Mouse (Mus musculus): ENCODE data around the gene Trp53tg5. TPM values are rescaled to one million over a fixed set of nuclear protein-coding genes. Genes with fewer than 3 reads are reported as not detected.
A peak's percentile ranks its signal among the peaks of the same experiment; 100 is the strongest.

Gene Trp53tg5
- polyA plus RNA-seq (2014; fragmentation: Nextera tagmentation; extraction: Ambion mirVana), result not detected in 2 replicates

- Histone ChIP-seq H3K4me3 (ENCODE audit: low read depth, low read length) (no peak within 1 kb of the TSS), H3K9me3 (ENCODE audit: low read depth, low read length) (no peaks in the 10 kb centered on the region), H3K9ac (no peak within 1 kb of the TSS), H3K27ac (ENCODE audit: low read depth) (no peak within 1 kb of the TSS), H3K27me3 (ENCODE audit: insufficient read depth, low read length) (no peaks in the 10 kb centered on the region), H3K4me1 (ENCODE audit: insufficient read depth) (no peaks in the 10 kb centered on the region), H3K4me2 (no peak within 1 kb of the TSS), H3K36me3 (ENCODE audit: insufficient read depth) (0 out of 2 replicates have a peak, but pooled peaks cover 4% of the 10 kb centered on the region)
- TF ChIP-seq CTCF (IDR thresholded peaks at IDR 0.05; ENCODE audit: low read depth), result no peak
- DNase-seq, result no peak
- no peak for ATAC-seq (ENCODE audit: insufficient read depth)
- WGBS, result 81% methylated on average over 6 of the region's 6 CpGs
These were observed at the start of gene Trp53tg5 for GRCm38 (mm10) chr2:164473624-164474023. TSS of gene Trp53tg5 (minus strand) at chr2:164473724.

DNA sequence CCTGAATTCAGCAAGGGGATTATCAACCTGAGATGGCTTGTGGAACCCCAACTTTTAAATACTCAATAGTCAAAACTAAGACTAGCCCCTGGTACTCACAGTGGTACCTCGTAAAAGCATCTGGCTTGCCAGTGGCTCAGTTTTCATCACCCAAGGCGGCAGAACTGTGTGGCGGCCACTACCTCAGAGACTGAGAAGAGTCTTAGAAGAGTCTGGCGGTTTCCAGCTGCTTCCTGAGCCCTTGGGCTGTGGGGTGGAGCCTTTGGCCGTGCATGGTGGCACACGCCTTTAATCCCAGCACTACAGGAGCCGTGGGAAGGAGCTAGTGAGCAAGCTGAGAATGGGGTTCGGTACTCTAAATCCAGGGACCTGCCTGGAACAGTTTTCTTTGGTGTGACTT lies 48.8 kb upstream of the Trp53tg5 start:
- no peaks in the 10 kb centered on the region for H3K27me3 ChIP-seq (ENCODE audit: insufficient read depth, low read length)
- no peaks in the 10 kb centered on the region for H3K36me3 ChIP-seq (ENCODE audit: insufficient read depth)
- no peaks in the 10 kb centered on the region; the same call in 1 of the 2 replicates for H3K4me1 ChIP-seq (ENCODE audit: insufficient read depth)
- H3K9ac ChIP-seq, result no peak overlapping the region
- no peak overlapping the region for H3K4me2 ChIP-seq
- ATAC-seq (ENCODE audit: insufficient read depth), result no peak
- no peaks in the 10 kb centered on the region for H3K9me3 ChIP-seq (ENCODE audit: low read depth, low read length)
- no peak overlapping the region for H3K4me3 ChIP-seq (ENCODE audit: low read depth, low read length)
- WGBS, result 26% methylated on average over 8 of the region's 8 CpGs
- no peak overlapping the region; the same call in 1 of the 2 replicates for H3K27ac ChIP-seq (ENCODE audit: low read depth)
- DNase-seq, result no peak
- TF ChIP-seq CTCF (IDR thresholded peaks at IDR 0.05; ENCODE audit: low read depth), result no peak

GRCm38 (mm10) chr2:164521841-164522240 lies 48.3 kb upstream of the Trp53tg5 start:
- no peak for TF ChIP-seq CTCF (IDR thresholded peaks at IDR 0.05; ENCODE audit: low read depth)
- Histone ChIP-seq H3K4me1 (ENCODE audit: insufficient read depth) (no peaks in the 10 kb centered on the region; the same call in 1 of the 2 replicates), H3K4me2 (peak overlapping the region; percentile 15; the same call in 1 of the 2 replicates), H3K27ac (ENCODE audit: low read depth) (no peak overlapping the region), H3K36me3 (ENCODE audit: insufficient read depth) (no peaks in the 10 kb centered on the region), H3K4me3 (ENCODE audit: low read depth, low read length) (no peak overlapping the region), H3K27me3 (ENCODE audit: insufficient read depth, low read length) (no peaks in the 10 kb centered on the region), H3K9me3 (ENCODE audit: low read depth, low read length) (no peaks in the 10 kb centered on the region), H3K9ac (no peak overlapping the region)
- ATAC-seq (ENCODE audit: insufficient read depth) (no peak), DNase-seq (peak; percentile 52)
- WGBS, result 14% methylated on average over 11 of the region's 11 CpGs

DNA sequence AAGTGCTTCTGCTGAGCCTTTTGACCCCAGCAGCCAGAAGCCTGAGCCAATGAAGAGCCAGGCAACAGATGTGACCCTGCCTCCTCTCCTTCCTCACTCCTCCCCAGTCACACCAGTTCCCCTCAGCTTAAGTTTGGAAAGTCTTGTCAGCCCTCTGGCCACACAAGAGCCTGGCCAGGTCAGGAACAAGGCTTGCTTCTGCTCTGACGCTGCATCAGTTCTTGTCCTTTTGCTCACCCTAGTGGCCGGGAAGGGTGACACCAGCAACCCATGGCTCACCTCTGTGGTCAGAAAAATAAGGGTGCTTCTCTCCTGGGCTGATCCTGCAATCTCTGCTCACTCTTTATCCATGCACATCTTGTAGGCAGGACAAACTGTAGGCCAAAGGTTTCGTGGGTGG lies 47.3 kb upstream of the Trp53tg5 start:
- DNase-seq (peak; percentile 75), ATAC-seq (ENCODE audit: insufficient read depth) (peak; percentile 47; the same call in 1 of the 2 replicates)
- no peak overlapping the region for H3K4me3 ChIP-seq (ENCODE audit: low read depth, low read length)
- no peak overlapping the region for H3K27ac ChIP-seq (ENCODE audit: low read depth)
- no peaks in the 10 kb centered on the region for H3K27me3 ChIP-seq (ENCODE audit: insufficient read depth, low read length)
- no peak overlapping the region for H3K4me2 ChIP-seq
- TF ChIP-seq CTCF (IDR thresholded peaks at IDR 0.05; ENCODE audit: low read depth), result peak; percentile 87
- no peaks in the 10 kb centered on the region; the same call in 1 of the 2 replicates for H3K4me1 ChIP-seq (ENCODE audit: insufficient read depth)
- H3K36me3 ChIP-seq (ENCODE audit: insufficient read depth), result no peaks in the 10 kb centered on the region
- H3K9ac ChIP-seq, result no peak overlapping the region
- H3K9me3 ChIP-seq (ENCODE audit: low read depth, low read length), result no peaks in the 10 kb centered on the region
- WGBS, result 10% methylated on average over 3 of the region's 3 CpGs

- H3K27ac ChIP-seq (ENCODE audit: low read depth), result no peak overlapping the region
- H3K27me3 ChIP-seq (ENCODE audit: insufficient read depth, low read length), result no peaks in the 10 kb centered on the region
- no peak for TF ChIP-seq CTCF (IDR thresholded peaks at IDR 0.05; ENCODE audit: low read depth)
- 71% methylated on average over 6 of the region's 6 CpGs for WGBS
- no peaks in the 10 kb centered on the region for H3K36me3 ChIP-seq (ENCODE audit: insufficient read depth)
- H3K9ac ChIP-seq, result no peak overlapping the region
- H3K4me2 ChIP-seq, result no peak overlapping the region
- H3K4me3 ChIP-seq (ENCODE audit: low read depth, low read length), result no peak overlapping the region
- DNase-seq (no peak), ATAC-seq (ENCODE audit: insufficient read depth) (no peak)
- H3K4me1 ChIP-seq (ENCODE audit: insufficient read depth), result no peaks in the 10 kb centered on the region; the same call in 1 of the 2 replicates
- no peaks in the 10 kb centered on the region for H3K9me3 ChIP-seq (ENCODE audit: low read depth, low read length)
These were observed 45.6 kb upstream of the Trp53tg5 start for GRCm38 (mm10) chr2:164519171-164519526.

GRCm38 (mm10) chr2:164518266-164519170 lies 45.0 kb upstream of the Trp53tg5 start:
- H3K27me3 ChIP-seq (ENCODE audit: insufficient read depth, low read length), result no peaks in the 10 kb centered on the region
- no peaks in the 10 kb centered on the region for H3K9me3 ChIP-seq (ENCODE audit: low read depth, low read length)
- no peak overlapping the region for H3K4me2 ChIP-seq
- WGBS, result 40% methylated on average over 11 of the region's 11 CpGs
- no peaks in the 10 kb centered on the region; the same call in 1 of the 2 replicates for H3K4me1 ChIP-seq (ENCODE audit: insufficient read depth)
- H3K9ac ChIP-seq, result no peak overlapping the region
- ATAC-seq (ENCODE audit: insufficient read depth) (no peak), DNase-seq (peak; percentile 38)
- no peaks in the 10 kb centered on the region for H3K36me3 ChIP-seq (ENCODE audit: insufficient read depth)
- TF ChIP-seq CTCF (IDR thresholded peaks at IDR 0.05; ENCODE audit: low read depth), result no peak
- no peak overlapping the region for H3K27ac ChIP-seq (ENCODE audit: low read depth)
- H3K4me3 ChIP-seq (ENCODE audit: low read depth, low read length), result no peak overlapping the region

DNA sequence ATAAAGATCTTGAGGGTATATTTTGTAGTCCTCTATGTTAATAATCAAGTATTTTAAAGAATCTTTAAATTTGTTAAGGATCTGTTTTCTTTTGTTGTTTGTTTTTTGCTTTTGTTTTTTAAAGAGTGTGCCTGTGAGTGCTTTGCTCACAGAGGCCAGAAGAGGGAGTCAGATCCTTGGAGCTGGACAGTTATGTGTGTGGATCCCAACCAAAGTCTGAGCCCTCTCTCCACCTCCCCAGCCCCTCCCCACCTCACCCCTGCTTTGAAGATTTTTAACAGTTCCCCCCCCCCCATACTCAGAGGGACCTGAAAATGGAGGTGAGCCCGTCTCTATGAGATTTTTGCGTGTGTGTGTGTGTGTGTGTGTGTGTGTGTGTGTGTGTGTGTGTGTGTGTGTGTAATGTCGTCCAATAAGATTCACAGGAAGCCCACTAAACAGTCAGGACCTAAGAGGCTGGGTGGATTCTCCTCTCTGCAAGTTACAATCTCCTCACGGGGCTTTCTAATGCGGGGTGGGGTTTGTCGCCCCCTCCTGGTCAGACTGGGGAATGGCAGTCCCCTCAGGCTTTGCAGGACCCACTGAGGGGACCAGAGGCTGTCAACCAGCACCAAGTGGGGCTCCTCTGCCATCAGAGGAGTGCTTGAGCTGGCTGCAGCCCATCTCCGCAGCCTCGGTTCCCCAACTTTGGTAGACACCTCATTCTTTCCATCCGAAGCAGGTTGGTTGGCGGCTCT lies 44.1 kb upstream of the Trp53tg5 start:
- Histone ChIP-seq H3K4me1 (ENCODE audit: insufficient read depth) (no peaks in the 10 kb centered on the region; the same call in 1 of the 2 replicates), H3K4me2 (no peak overlapping the region), H3K27ac (ENCODE audit: low read depth) (no peak overlapping the region), H3K9me3 (ENCODE audit: low read depth, low read length) (no peaks in the 10 kb centered on the region), H3K4me3 (ENCODE audit: low read depth, low read length) (no peak overlapping the region), H3K9ac (no peak overlapping the region), H3K27me3 (ENCODE audit: insufficient read depth, low read length) (no peaks in the 10 kb centered on the region), H3K36me3 (ENCODE audit: insufficient read depth) (no peaks in the 10 kb centered on the region)
- DNase-seq (peak; percentile 80), ATAC-seq (ENCODE audit: insufficient read depth) (no peak)
- TF ChIP-seq CTCF (IDR thresholded peaks at IDR 0.05; ENCODE audit: low read depth), result peak; percentile 86
- 38% methylated on average over 9 of the region's 10 CpGs for WGBS
